Mouse (Mus musculus): ENCODE data around the gene 4930432K21Rik.

DNA sequence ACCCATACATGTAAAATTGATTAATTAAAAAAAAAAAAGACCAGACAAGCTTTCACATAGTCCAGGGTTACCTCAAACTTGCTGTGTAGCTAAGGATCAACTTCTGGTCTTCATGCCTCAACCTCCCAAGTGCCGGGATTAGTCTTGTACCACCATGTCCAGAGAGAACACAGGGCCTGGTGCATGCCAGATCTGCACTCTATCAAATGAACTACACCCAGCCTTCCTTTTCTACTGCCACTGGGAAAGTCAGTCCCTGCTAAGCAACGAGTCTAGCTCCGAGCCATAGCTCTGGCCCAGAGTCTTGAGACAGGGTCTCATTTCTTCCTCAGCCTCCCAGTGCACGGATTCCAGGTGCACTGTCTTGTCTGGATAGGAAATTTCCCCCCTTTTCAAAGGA lies 65.5 kb downstream of the 4930432K21Rik start:
- no peak for TF ChIP-seq GATA1 (IDR thresholded peaks at IDR 0.05; ENCODE audit: low read length)
- TF ChIP-seq TAL1 (IDR thresholded peaks at IDR 0.05; ENCODE audit: low read length), result no peak
